Mouse (Mus musculus) forebrain, embryonic 14.5 days (tissue): ENCODE data around the gene Taok1. TPM values are rescaled to one million over a fixed set of nuclear protein-coding genes. Genes with fewer than 3 reads are reported as not detected.

Experiments used
- ATAC-seq: fragments of 200-750 bp; cut with Nextera tagmentation; 2 replicates; pipeline ENCODE4 v1.8.0; 2017; ENCODE audit warnings: mild to moderate bottlenecking, moderate library complexity
- DNase-seq: peaks from one replicate; pipeline ENCODE4 v3.0.0-alpha.2; 2015; ENCODE audit warnings: low spot score
- H3K27ac ChIP-seq: fragments of 300-500 bp; sonication (generic); 2 replicates; pipeline ENCODE4 v1.5.1; 2014; ENCODE audit warnings: low read depth, mild to moderate bottlenecking, control low read depth, low read length, moderate library complexity
- H3K27me3 ChIP-seq: fragments of 300-500 bp; sonication (generic); replicated peaks from 2 replicates; pipeline ENCODE4 v1.6.1; 2014; ENCODE audit warnings: low read length, control low read depth, mixed read lengths; ENCODE audit not compliant: control insufficient read depth, insufficient read depth
- H3K36me3 ChIP-seq: fragments of 300-500 bp; sonication (generic); 2 replicates; pipeline ENCODE4 v1.6.1; 2014; ENCODE audit warnings: low read length, control low read depth; ENCODE audit not compliant: control insufficient read depth, insufficient read depth
- H3K4me1 ChIP-seq: fragments of 300-500 bp; sonication (generic); 2 replicates; pipeline ENCODE4 v1.6.1; 2014; ENCODE audit warnings: antibody characterized with exemption, low read length, control low read depth; ENCODE audit not compliant: control insufficient read depth, insufficient read depth
- H3K4me2 ChIP-seq: fragments of 300-500 bp; sonication (generic); 2 replicates; pipeline ENCODE4 v1.6.1; 2014; ENCODE audit warnings: mild to moderate bottlenecking, control low read depth, low read length
- H3K4me3 ChIP-seq: fragments of 300-500 bp; sonication (generic); 2 replicates; pipeline ENCODE4 v1.5.1; 2014; ENCODE audit warnings: low read depth, low read length, control low read depth
- H3K9ac ChIP-seq: fragments of 300-500 bp; sonication (generic); 2 replicates; pipeline ENCODE4 v1.6.1; 2014; ENCODE audit warnings: mild to moderate bottlenecking, low read length, control low read depth, moderate library complexity
- H3K9me3 ChIP-seq: fragments of 300-500 bp; sonication (generic); replicated peaks from 2 replicates; pipeline ENCODE4 v1.6.1; 2016; ENCODE audit warnings: low read length, control low read depth, mixed read lengths; ENCODE audit not compliant: control insufficient read depth
- WGBS: fragments of 180-500 bp; shearing (Covaris S2); extraction: QIAGEN DNeasy Blood & Tissue Kit; methylation state at CpG from one replicate; pipeline ENCODE4 v1.1.7; 2014; 5-methylcytosine and 5-hydroxymethylcytosine counted together
- polyA plus RNA-seq: library from polyadenylated mRNA; unstranded; fragments of >200 nt; fragmentation: Nextera tagmentation; extraction: Ambion mirVana; gene quantifications from 2 replicates; pipeline ENCODE4 v1.2.1, GENCODE M21; 2014

The Taok1 gene
- polyA plus RNA-seq, 1 experiment from 2014 or later, result 28.5 TPM

DNA sequence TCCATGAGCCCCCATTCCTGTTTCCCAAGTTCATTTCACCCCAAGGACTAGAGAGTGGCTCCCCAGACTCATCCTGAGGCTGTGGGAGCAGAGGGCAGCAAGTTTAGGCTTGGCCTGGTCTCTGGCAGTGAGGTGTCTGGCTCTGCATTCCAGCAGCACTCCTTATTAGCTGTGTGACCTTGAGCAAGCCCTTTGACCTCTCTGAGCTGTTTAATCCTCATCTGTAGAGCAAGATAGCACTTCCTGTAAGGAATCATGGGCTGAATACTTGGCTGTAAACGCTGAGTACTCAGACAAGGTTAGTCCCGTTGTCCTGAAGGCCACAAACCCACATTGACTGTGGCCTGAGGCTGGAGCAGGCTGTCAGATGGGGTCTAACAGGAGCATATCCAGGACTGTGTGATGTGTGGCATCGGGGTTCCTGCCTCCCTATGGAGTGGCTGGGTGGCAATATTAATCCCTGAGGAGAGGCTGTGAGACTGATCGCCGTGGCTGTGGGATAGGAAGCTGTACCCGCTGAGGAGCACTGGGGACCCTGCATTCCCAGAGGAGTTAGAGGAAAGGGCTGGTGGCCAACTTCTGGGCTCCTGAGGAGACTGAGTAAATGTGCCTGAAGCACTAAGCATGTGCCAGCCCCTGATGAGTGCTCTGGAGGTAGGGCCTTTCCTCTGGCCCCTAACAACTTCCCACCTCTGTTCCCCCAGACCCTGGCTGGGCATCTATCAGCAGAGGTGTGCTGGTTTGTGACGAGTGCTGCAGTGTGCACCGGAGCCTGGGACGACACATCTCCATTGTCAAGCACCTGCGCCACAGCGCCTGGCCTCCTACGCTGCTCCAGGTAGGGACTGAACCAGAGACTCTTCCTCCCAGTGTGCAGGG, 109.1 kb downstream of the Taok1 start:
- DNase-seq, result no peak
- H3K4me3 ChIP-seq, result no peak overlapping the region
- peaks cover 18% of the 10 kb centered on the region for H3K4me1 ChIP-seq
- WGBS, result 79% methylated on average over 12 of the region's 12 CpGs
- H3K36me3 ChIP-seq, result peaks cover 44% of the 10 kb centered on the region
- H3K9ac ChIP-seq, result no peak overlapping the region
- H3K27me3 ChIP-seq, result no peaks in the 10 kb centered on the region
- no peaks in the 10 kb centered on the region for H3K9me3 ChIP-seq
- no peak overlapping the region for H3K4me2 ChIP-seq
- peak overlapping the region; percentile 21; the same call in 1 of the 2 replicates for H3K27ac ChIP-seq
- no peak for ATAC-seq

DNA sequence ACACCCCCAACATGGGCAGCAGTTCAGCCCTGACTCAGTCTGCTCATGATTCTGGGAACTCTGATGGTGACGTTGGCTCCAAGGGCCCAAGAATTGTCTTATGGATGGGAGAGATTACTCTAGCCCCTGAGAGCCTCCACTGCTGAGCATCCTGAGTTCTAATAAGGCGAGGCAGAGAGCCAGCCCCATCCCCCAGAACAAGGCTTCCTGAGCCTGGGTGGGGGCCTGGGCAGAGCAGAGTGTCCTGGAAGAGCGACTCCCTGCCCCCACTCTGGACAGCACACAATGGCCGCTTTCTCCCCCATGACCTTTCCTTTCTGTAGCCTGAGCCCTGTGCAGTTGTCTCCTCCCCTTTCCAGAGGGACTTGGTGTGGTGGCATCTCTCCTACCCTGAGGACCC, 109.8 kb downstream of the Taok1 start:
- no peak for ATAC-seq
- no peak overlapping the region for H3K4me3 ChIP-seq
- DNase-seq, result no peak
- whole genome bisulfite sequencing, result 36% methylated on average over 4 of the region's 4 CpGs
- peak overlapping the region; percentile 5; the same call in 1 of the 2 replicates for H3K27ac ChIP-seq
- no peaks in the 10 kb centered on the region for H3K27me3 ChIP-seq
- peaks cover 38% of the 10 kb centered on the region for H3K36me3 ChIP-seq
- H3K4me2 ChIP-seq, result no peak overlapping the region
- no peaks in the 10 kb centered on the region for H3K9me3 ChIP-seq
- H3K9ac ChIP-seq, result no peak overlapping the region
- H3K4me1 ChIP-seq, result peaks cover 18% of the 10 kb centered on the region

DNA sequence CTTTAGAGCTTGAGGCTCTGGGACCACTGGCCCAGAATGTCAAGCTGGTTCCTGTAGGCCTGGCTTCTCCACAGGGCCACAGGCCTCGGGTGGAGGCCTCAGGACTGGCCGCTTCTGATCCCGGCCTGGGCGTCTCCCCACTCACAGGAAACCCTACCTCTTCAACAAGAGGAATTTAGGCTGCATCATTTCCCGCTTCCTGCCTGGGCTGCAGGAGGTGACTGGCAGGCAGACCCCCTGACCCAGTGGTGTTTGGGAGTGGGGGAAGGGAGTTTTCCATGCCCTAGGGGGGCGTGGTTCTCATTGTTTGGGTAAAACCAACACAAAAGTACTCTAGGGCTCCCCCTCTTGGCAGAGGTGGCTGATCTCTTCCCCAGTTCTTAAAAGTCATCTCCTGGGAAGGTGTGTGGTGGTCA, 110.3 kb downstream of the Taok1 start:
- DNase-seq (no peak), ATAC-seq (no peak)
- WGBS, result 36% methylated on average over 6 of the region's 6 CpGs
- H3K4me3 ChIP-seq, result no peak overlapping the region
- H3K4me1 ChIP-seq, result peaks cover 19% of the 10 kb centered on the region
- H3K36me3 ChIP-seq, result peaks cover 33% of the 10 kb centered on the region
- H3K9me3 ChIP-seq, result no peaks in the 10 kb centered on the region
- H3K27ac ChIP-seq, result peak overlapping the region; percentile 23; the same call in 1 of the 2 replicates
- H3K4me2 ChIP-seq, result no peak overlapping the region
- no peak overlapping the region for H3K9ac ChIP-seq
- no peaks in the 10 kb centered on the region for H3K27me3 ChIP-seq

DNA sequence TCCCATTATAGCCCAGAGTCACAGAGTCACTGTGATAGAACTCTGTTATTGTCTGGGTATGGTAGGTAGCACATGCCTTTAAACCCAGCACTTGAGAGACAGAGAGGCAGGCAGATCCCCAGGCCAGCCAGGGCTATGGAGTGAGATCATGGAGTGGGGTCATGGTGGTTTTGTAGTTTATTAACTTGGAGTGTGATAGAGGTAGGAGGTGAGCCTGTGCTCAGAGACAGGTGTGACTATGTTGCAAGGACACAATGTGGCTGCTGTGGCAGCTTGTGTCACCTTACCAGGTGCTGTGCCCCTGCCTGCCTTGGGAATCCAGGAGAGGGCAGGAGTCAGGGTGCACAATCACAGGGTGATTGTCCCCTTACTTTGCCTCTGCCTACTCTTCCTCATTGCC, 112.1 kb downstream of the Taok1 start:
- H3K36me3 ChIP-seq, result peaks cover 24% of the 10 kb centered on the region
- H3K27me3 ChIP-seq, result no peaks in the 10 kb centered on the region
- H3K27ac ChIP-seq, result no peak overlapping the region
- H3K9ac ChIP-seq, result peak overlapping the region; percentile 96; the same call in 1 of the 2 replicates
- peak overlapping the region; percentile 94; the same call in 1 of the 2 replicates for H3K4me2 ChIP-seq
- ATAC-seq, result no peak
- no peak for DNase-seq
- H3K4me1 ChIP-seq, result peaks cover 31% of the 10 kb centered on the region
- H3K9me3 ChIP-seq, result no peaks in the 10 kb centered on the region
- H3K4me3 ChIP-seq, result no peak overlapping the region

DNA sequence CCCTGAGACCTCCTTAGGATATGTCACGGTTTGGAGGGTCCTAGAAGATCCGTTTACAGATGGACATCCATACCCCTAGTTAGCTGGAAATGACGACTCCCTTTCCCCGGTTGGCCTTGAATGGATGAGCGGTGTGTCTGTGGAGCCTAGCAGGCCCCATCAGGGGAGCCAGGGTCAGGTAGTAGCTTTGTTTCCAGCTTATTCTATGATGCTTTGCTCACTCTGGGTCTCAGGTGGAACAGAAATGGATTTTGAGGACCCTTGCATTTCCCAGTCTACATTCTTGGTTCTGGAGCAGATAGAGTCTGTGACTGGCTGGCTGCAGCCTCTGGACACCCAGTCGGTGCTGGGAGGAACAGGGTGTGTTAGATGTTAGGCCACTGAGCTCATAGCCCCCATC, 112.8 kb downstream of the Taok1 start:
- Histone ChIP-seq H3K27ac (no peak overlapping the region), H3K4me1 (peaks cover 36% of the 10 kb centered on the region), H3K4me2 (peak overlapping the region; percentile 94), H3K36me3 (peaks cover 16% of the 10 kb centered on the region), H3K9me3 (no peaks in the 10 kb centered on the region), H3K4me3 (peak overlapping the region; percentile 88; the same call in 1 of the 2 replicates), H3K9ac (peak overlapping the region; percentile 96), H3K27me3 (no peaks in the 10 kb centered on the region)
- ATAC-seq (no peak), DNase-seq (no peak)
- WGBS, result 80% methylated on average over 6 of the region's 6 CpGs

DNA sequence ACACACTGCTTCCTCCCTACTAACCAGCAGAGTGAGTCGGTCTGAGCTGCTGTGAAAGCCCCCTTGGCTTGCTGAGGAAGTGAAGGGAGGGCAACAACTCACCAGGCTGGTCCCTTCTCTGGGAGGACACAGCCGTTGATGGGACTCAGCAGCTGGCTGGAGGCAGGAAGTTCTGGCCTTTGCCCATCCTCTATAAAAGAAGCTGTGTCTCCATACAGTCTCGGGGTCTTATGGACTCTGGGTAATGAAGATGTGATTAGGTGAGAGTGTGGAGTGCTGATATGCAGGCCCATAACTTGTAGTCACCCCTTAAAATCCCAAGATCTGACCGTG, 113.3 kb downstream of the Taok1 start:
- peaks cover 12% of the 10 kb centered on the region for H3K36me3 ChIP-seq
- no peaks in the 10 kb centered on the region for H3K27me3 ChIP-seq
- WGBS, result 27% methylated on average over 4 of the region's 4 CpGs
- peaks cover 36% of the 10 kb centered on the region for H3K4me1 ChIP-seq
- no peak overlapping the region for H3K27ac ChIP-seq
- H3K4me2 ChIP-seq, result peak overlapping the region; percentile 94
- peak overlapping the region; percentile 88 for H3K4me3 ChIP-seq
- no peak for ATAC-seq
- H3K9me3 ChIP-seq, result no peaks in the 10 kb centered on the region
- DNase-seq, result no peak
- peak overlapping the region; percentile 96 for H3K9ac ChIP-seq

DNA sequence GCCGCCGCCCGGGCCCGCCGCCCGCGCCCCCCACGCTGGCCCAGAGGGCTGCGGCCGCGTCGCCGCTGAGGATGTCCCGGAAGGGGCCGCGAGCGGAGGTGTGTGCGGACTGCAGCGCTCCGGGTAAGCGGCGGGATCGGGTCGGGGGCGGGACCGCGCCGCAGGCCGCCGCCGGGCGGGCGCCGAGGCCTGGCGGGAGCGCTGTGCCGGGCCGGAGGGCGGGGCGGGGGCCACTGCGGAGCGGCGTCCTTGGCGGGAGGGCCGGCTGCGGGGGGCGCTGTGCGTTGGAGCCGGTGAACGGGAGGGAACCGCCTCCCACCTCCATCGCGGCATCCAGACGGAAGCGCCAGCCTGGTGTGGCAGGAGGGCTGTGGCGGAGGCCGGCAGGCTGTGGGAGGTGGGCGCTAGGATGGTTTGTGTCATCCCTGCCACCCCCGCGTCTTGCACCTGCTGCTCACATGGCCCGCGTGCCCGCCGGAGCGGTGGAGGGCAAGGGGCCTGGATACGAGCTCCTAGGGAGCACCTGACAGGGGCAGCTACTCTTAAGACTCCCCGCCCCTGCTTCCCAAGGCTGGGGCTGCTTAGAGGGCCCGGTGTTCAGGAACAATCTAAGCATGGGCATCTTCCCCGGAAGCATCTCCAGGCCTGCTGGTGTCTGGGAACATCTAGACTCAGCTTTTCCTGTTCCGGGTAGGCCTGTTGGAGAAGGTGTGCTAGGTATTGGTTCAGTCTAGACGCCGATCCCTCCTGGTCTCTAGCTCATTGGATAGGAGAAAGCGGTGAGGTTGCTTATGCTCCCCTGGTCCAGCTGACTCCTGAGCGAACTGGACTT, 113.9 kb downstream of the Taok1 start, which contains the start of gene Git1:
Gene Git1 (plus strand): TSS at position 51 of the 832 bp plus-strand sequence.
- H3K4me2 ChIP-seq, result peak within 1 kb of the TSS; percentile 94
- no peak for DNase-seq
- H3K36me3 ChIP-seq, result peaks cover 6% of the 10 kb centered on the region
- peak within 1 kb of the TSS; percentile 91 for H3K27ac ChIP-seq
- peak within 1 kb of the TSS; percentile 96 for H3K9ac ChIP-seq
- ATAC-seq, result no peak
- 2% methylated on average over 34 of the region's 74 CpGs for WGBS
- H3K27me3 ChIP-seq, result no peaks in the 10 kb centered on the region
- H3K4me3 ChIP-seq, result peak within 1 kb of the TSS; percentile 92
- H3K4me1 ChIP-seq, result peaks cover 36% of the 10 kb centered on the region
- no peaks in the 10 kb centered on the region for H3K9me3 ChIP-seq

DNA sequence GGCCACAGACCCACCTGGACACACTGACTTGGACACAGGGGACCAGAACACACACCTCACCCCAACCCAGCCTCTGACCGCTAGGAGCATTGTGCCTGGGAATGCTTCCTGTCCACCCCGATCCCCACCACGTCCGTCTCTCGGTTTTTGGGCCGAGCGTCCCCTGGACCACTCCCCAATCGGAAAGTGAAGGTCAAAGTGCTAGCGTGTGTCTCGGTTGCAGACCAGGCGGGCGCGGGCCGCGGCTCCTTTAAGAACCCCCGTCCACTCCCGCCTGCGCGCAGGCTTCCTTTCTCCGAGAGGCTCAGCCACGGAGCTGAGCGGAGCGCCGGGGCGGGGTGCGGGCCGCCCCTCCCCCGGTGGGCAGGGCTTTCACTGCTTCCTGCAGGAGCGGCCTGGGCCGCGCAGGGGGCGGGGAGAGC, 114.7 kb downstream of the Taok1 start:
- Histone ChIP-seq H3K27me3 (no peaks in the 10 kb centered on the region), H3K27ac (peak overlapping the region; percentile 91), H3K4me2 (peak overlapping the region; percentile 94), H3K4me3 (peak overlapping the region; percentile 92), H3K9ac (peak overlapping the region; percentile 96), H3K4me1 (peaks cover 42% of the 10 kb centered on the region), H3K36me3 (no peaks in the 10 kb centered on the region), H3K9me3 (no peaks in the 10 kb centered on the region)
- under 1% methylated on average over 28 of the region's 32 CpGs for WGBS
- peak; percentile 69 for ATAC-seq
- DNase-seq, result peak; percentile 97
